Mouse (Mus musculus): ENCODE measurements around the gene Gm49450.
A peak's percentile ranks its signal among the peaks of the same experiment; 100 is the strongest.

- peak; percentile 100 for TF ChIP-seq POLR2A (IDR thresholded peaks at IDR 0.05; ENCODE audit: low read depth, low read length)
- TF ChIP-seq CTCF (IDR thresholded peaks at IDR 0.05; ENCODE audit: borderline replicate concordance, insufficient read depth, low read length) = no peak
Measured at GRCm38 (mm10) chr15:98953401-98954356, at the start of gene Gm49450, which contains the start of gene Tuba1a.
